Mouse (Mus musculus): Measurements from ENCODE around the gene Pnpla3. TPM values are rescaled to one million over a fixed set of nuclear protein-coding genes. Genes with fewer than 3 reads are reported as not detected.

Gene Pnpla3
- polyA plus RNA-seq, 1 experiment: 0.61 TPM

- TF ChIP-seq POLR2A (IDR thresholded peaks at IDR 0.05; ENCODE audit: insufficient read depth, low read length) (no peak), EP300 (IDR thresholded peaks at IDR 0.05; ENCODE audit: insufficient read depth, low read depth, low read length) (0 out of 2 replicates have a peak, but pooled peaks have one; percentile 20), CTCF (IDR thresholded peaks at IDR 0.05; ENCODE audit: low read depth, low read length) (peak; percentile 98)
- Histone ChIP-seq H3K9me3 (replicated peaks; ENCODE audit: control insufficient read depth, insufficient read depth, low read length, poor library complexity, severe bottlenecking) (no peaks in the 10 kb centered on the region), H3K4me1 (ENCODE audit: control insufficient read depth, insufficient read depth, low read length) (peaks cover 2% of the 10 kb centered on the region), H3K4me3 (ENCODE audit: low read depth, low read length) (no peak overlapping the region), H3K27me3 (ENCODE audit: control insufficient read depth, insufficient read depth, low read length, poor library complexity, severe bottlenecking) (no peaks in the 10 kb centered on the region), H3K36me3 (ENCODE audit: control insufficient read depth, insufficient read depth, low read length, poor library complexity, severe bottlenecking) (peaks cover 19% of the 10 kb centered on the region), H3K27ac (ENCODE audit: insufficient read depth, low read length) (no peak overlapping the region), H3K9ac (ENCODE audit: low read depth, poor library complexity, severe bottlenecking) (no peak overlapping the region)
These were observed 44.6 kb downstream of the Pnpla3 start for GRCm38 (mm10) chr15:84212031-84212755.

GRCm38 (mm10) chr15:84212756-84213105 is 45.1 kb downstream of the Pnpla3 start:
- Histone ChIP-seq H3K36me3 (ENCODE audit: control insufficient read depth, insufficient read depth, low read length, poor library complexity, severe bottlenecking) (peaks cover 16% of the 10 kb centered on the region), H3K27ac (ENCODE audit: insufficient read depth, low read length) (no peak overlapping the region), H3K4me3 (ENCODE audit: low read depth, low read length) (no peak overlapping the region), H3K27me3 (ENCODE audit: control insufficient read depth, insufficient read depth, low read length, poor library complexity, severe bottlenecking) (no peaks in the 10 kb centered on the region), H3K9me3 (replicated peaks; ENCODE audit: control insufficient read depth, insufficient read depth, low read length, poor library complexity, severe bottlenecking) (no peaks in the 10 kb centered on the region), H3K9ac (ENCODE audit: low read depth, poor library complexity, severe bottlenecking) (no peak overlapping the region), H3K4me1 (ENCODE audit: control insufficient read depth, insufficient read depth, low read length) (peaks cover 2% of the 10 kb centered on the region)
- TF ChIP-seq EP300 (IDR thresholded peaks at IDR 0.05; ENCODE audit: insufficient read depth, low read depth, low read length): no peak
- no peak for TF ChIP-seq POLR2A (IDR thresholded peaks at IDR 0.05; ENCODE audit: insufficient read depth, low read length)
- TF ChIP-seq CTCF (IDR thresholded peaks at IDR 0.05; ENCODE audit: low read depth, low read length): no peak

GRCm38 (mm10) chr15:84213162-84213739 is 45.6 kb downstream of the Pnpla3 start:
- Histone ChIP-seq H3K9me3 (replicated peaks; ENCODE audit: control insufficient read depth, insufficient read depth, low read length, poor library complexity, severe bottlenecking) (no peaks in the 10 kb centered on the region), H3K27me3 (ENCODE audit: control insufficient read depth, insufficient read depth, low read length, poor library complexity, severe bottlenecking) (no peaks in the 10 kb centered on the region), H3K36me3 (ENCODE audit: control insufficient read depth, insufficient read depth, low read length, poor library complexity, severe bottlenecking) (peaks cover 13% of the 10 kb centered on the region), H3K4me3 (ENCODE audit: low read depth, low read length) (no peak overlapping the region), H3K9ac (ENCODE audit: low read depth, poor library complexity, severe bottlenecking) (no peak overlapping the region), H3K27ac (ENCODE audit: insufficient read depth, low read length) (no peak overlapping the region), H3K4me1 (ENCODE audit: control insufficient read depth, insufficient read depth, low read length) (peaks cover 2% of the 10 kb centered on the region)
- TF ChIP-seq EP300 (IDR thresholded peaks at IDR 0.05; ENCODE audit: insufficient read depth, low read depth, low read length) (no peak), CTCF (IDR thresholded peaks at IDR 0.05; ENCODE audit: low read depth, low read length) (no peak), POLR2A (IDR thresholded peaks at IDR 0.05; ENCODE audit: insufficient read depth, low read length) (no peak)

- TF ChIP-seq POLR2A (IDR thresholded peaks at IDR 0.05; ENCODE audit: insufficient read depth, low read length): no peak
- no peak for TF ChIP-seq EP300 (IDR thresholded peaks at IDR 0.05; ENCODE audit: insufficient read depth, low read depth, low read length)
- no peak for TF ChIP-seq CTCF (IDR thresholded peaks at IDR 0.05; ENCODE audit: low read depth, low read length)
- Histone ChIP-seq H3K27me3 (ENCODE audit: control insufficient read depth, insufficient read depth, low read length, poor library complexity, severe bottlenecking) (no peaks in the 10 kb centered on the region), H3K36me3 (ENCODE audit: control insufficient read depth, insufficient read depth, low read length, poor library complexity, severe bottlenecking) (peaks cover 7% of the 10 kb centered on the region; the same call in 1 of the 2 replicates), H3K9ac (ENCODE audit: low read depth, poor library complexity, severe bottlenecking) (no peak overlapping the region), H3K4me1 (ENCODE audit: control insufficient read depth, insufficient read depth, low read length) (peaks cover 2% of the 10 kb centered on the region), H3K4me3 (ENCODE audit: low read depth, low read length) (no peak overlapping the region), H3K27ac (ENCODE audit: insufficient read depth, low read length) (no peak overlapping the region), H3K9me3 (replicated peaks; ENCODE audit: control insufficient read depth, insufficient read depth, low read length, poor library complexity, severe bottlenecking) (no peaks in the 10 kb centered on the region)
These were observed 46.8 kb downstream of the Pnpla3 start for GRCm38 (mm10) chr15:84214476-84214875.

- Histone ChIP-seq H3K36me3 (ENCODE audit: control insufficient read depth, insufficient read depth, low read length, poor library complexity, severe bottlenecking) (peaks cover 4% of the 10 kb centered on the region; the same call in 1 of the 2 replicates), H3K4me1 (ENCODE audit: control insufficient read depth, insufficient read depth, low read length) (peaks cover 2% of the 10 kb centered on the region), H3K27me3 (ENCODE audit: control insufficient read depth, insufficient read depth, low read length, poor library complexity, severe bottlenecking) (no peaks in the 10 kb centered on the region), H3K27ac (ENCODE audit: insufficient read depth, low read length) (no peak overlapping the region), H3K9me3 (replicated peaks; ENCODE audit: control insufficient read depth, insufficient read depth, low read length, poor library complexity, severe bottlenecking) (no peaks in the 10 kb centered on the region), H3K4me3 (ENCODE audit: low read depth, low read length) (no peak overlapping the region), H3K9ac (ENCODE audit: low read depth, poor library complexity, severe bottlenecking) (no peak overlapping the region)
- TF ChIP-seq POLR2A (IDR thresholded peaks at IDR 0.05; ENCODE audit: insufficient read depth, low read length): no peak
- TF ChIP-seq EP300 (IDR thresholded peaks at IDR 0.05; ENCODE audit: insufficient read depth, low read depth, low read length): no peak
- no peak for TF ChIP-seq CTCF (IDR thresholded peaks at IDR 0.05; ENCODE audit: low read depth, low read length)
These were observed 47.6 kb downstream of the Pnpla3 start for GRCm38 (mm10) chr15:84215273-84215672.

- Histone ChIP-seq H3K4me1 (ENCODE audit: control insufficient read depth, insufficient read depth, low read length) (peaks cover 2% of the 10 kb centered on the region), H3K27ac (ENCODE audit: insufficient read depth, low read length) (no peak overlapping the region), H3K4me3 (ENCODE audit: low read depth, low read length) (no peak overlapping the region), H3K9ac (ENCODE audit: low read depth, poor library complexity, severe bottlenecking) (no peak overlapping the region), H3K9me3 (replicated peaks; ENCODE audit: control insufficient read depth, insufficient read depth, low read length, poor library complexity, severe bottlenecking) (no peaks in the 10 kb centered on the region), H3K27me3 (ENCODE audit: control insufficient read depth, insufficient read depth, low read length, poor library complexity, severe bottlenecking) (no peaks in the 10 kb centered on the region), H3K36me3 (ENCODE audit: control insufficient read depth, insufficient read depth, low read length, poor library complexity, severe bottlenecking) (peaks cover 4% of the 10 kb centered on the region; the same call in 1 of the 2 replicates)
- no peak for TF ChIP-seq EP300 (IDR thresholded peaks at IDR 0.05; ENCODE audit: insufficient read depth, low read depth, low read length)
- TF ChIP-seq POLR2A (IDR thresholded peaks at IDR 0.05; ENCODE audit: insufficient read depth, low read length): no peak
- TF ChIP-seq CTCF (IDR thresholded peaks at IDR 0.05; ENCODE audit: low read depth, low read length): no peak
These were observed 48.4 kb downstream of the Pnpla3 start for GRCm38 (mm10) chr15:84216026-84216425.
